Mouse (Mus musculus): ENCODE measurements around the gene Mpi. TPM values are rescaled to one million over a fixed set of nuclear protein-coding genes. Genes with fewer than 3 reads are reported as not detected.

Gene Mpi
- polyA plus RNA-seq, 1 experiment from 2014 or later = 31.8 TPM

DNA sequence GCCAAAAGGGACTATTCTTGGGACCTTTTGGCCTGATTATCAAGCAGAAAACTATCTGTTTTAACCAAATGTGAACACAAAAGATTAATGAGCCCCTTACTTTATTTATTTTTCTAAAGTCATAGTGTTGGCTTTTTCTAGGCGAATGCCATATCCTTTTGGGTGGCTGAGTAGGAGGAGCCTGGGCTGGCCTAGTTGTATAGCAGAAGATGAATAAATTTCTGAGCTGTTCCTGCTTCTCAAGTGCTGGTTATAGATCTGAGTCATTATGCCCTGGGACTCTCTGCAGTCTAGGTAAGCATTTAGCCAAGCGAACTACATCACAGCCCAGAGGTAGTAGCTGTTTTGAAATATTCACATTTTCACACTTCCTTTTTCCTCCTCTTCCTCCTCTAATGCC lies 27.0 kb downstream of the Mpi start:
- no peaks in the 10 kb centered on the region for H3K9me3 ChIP-seq (ENCODE audit: control insufficient read depth, low read depth, low read length)
- H3K27ac ChIP-seq (ENCODE audit: low read length) = no peak overlapping the region
- no peak overlapping the region for H3K9ac ChIP-seq (replicated peaks; ENCODE audit: low read depth, low read length)
- peaks cover 6% of the 10 kb centered on the region; the same call in 1 of the 2 replicates for H3K4me1 ChIP-seq (ENCODE audit: control insufficient read depth, insufficient read depth, low read length)
- no peak for ATAC-seq (ENCODE audit: insufficient number of reproducible peaks, insufficient read depth, low FRiP score, low read depth)
- no peak overlapping the region for H3K4me2 ChIP-seq (replicated peaks; ENCODE audit: low read depth, low read length)
- H3K27me3 ChIP-seq (ENCODE audit: control insufficient read depth, insufficient read depth, low read length) = no peaks in the 10 kb centered on the region
- H3K36me3 ChIP-seq (ENCODE audit: control insufficient read depth, insufficient read depth, low read length) = no peaks in the 10 kb centered on the region; the same call in 1 of the 2 replicates
- no peak overlapping the region for H3K4me3 ChIP-seq (ENCODE audit: low read depth, low read length)
- 70% methylated on average over 2 of the region's 2 CpGs for WGBS

DNA sequence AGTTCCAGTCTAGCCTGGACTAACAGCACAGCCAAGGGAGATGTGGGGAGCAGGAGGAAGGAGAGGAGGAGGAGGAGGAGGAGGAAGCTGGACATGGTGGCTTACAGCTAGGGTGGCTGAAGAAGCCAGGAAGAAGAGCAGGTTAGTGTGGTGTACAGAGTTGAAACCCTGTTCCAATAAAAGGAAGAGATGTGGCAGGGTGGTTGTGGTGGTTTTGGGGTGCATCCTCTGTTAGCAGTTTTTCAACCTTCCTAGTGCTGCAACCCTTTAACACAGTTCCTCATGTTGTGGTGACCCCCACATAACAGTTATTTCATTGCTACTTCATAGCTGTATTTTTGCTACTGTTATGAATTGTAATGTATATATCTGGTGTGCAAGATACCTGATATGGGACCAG lies 28.1 kb downstream of the Mpi start:
- Histone ChIP-seq H3K4me1 (ENCODE audit: control insufficient read depth, insufficient read depth, low read length) (peaks cover 6% of the 10 kb centered on the region; the same call in 1 of the 2 replicates), H3K4me2 (replicated peaks; ENCODE audit: low read depth, low read length) (no peak overlapping the region), H3K27me3 (ENCODE audit: control insufficient read depth, insufficient read depth, low read length) (no peaks in the 10 kb centered on the region), H3K4me3 (ENCODE audit: low read depth, low read length) (no peak overlapping the region), H3K36me3 (ENCODE audit: control insufficient read depth, insufficient read depth, low read length) (no peaks in the 10 kb centered on the region; the same call in 1 of the 2 replicates), H3K9ac (replicated peaks; ENCODE audit: low read depth, low read length) (no peak overlapping the region), H3K9me3 (ENCODE audit: control insufficient read depth, low read depth, low read length) (no peaks in the 10 kb centered on the region), H3K27ac (ENCODE audit: low read length) (no peak overlapping the region)
- no peak for ATAC-seq (ENCODE audit: insufficient number of reproducible peaks, insufficient read depth, low FRiP score, low read depth)

DNA sequence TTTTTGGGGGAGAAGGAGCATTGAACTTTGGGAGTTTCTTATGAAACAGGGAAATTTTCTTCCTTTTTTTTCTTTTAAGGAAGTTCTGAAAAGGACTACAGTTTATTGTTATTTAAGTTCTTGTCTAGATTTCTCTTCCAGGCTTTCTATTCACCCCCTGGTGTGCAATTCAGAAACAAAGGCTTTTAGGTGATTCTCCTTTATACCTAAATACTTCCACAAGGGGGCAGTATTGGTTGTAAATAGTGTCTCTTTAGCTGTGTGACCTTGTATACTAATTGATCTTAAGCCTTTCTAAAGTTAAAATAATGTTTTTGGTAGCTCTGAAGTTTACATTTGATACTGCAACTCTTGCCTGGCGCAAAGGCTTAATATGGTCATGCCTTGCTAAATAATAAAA lies 28.8 kb downstream of the Mpi start:
- 82% methylated on average over 1 of the region's 1 CpGs for WGBS
- Histone ChIP-seq H3K27me3 (ENCODE audit: control insufficient read depth, insufficient read depth, low read length) (no peaks in the 10 kb centered on the region), H3K36me3 (ENCODE audit: control insufficient read depth, insufficient read depth, low read length) (no peaks in the 10 kb centered on the region), H3K9me3 (ENCODE audit: control insufficient read depth, low read depth, low read length) (no peaks in the 10 kb centered on the region), H3K4me1 (ENCODE audit: control insufficient read depth, insufficient read depth, low read length) (peaks cover 6% of the 10 kb centered on the region; the same call in 1 of the 2 replicates), H3K4me3 (ENCODE audit: low read depth, low read length) (no peak overlapping the region), H3K27ac (ENCODE audit: low read length) (no peak overlapping the region), H3K9ac (replicated peaks; ENCODE audit: low read depth, low read length) (no peak overlapping the region), H3K4me2 (replicated peaks; ENCODE audit: low read depth, low read length) (no peak overlapping the region)
- no peak for ATAC-seq (ENCODE audit: insufficient number of reproducible peaks, insufficient read depth, low FRiP score, low read depth)

DNA sequence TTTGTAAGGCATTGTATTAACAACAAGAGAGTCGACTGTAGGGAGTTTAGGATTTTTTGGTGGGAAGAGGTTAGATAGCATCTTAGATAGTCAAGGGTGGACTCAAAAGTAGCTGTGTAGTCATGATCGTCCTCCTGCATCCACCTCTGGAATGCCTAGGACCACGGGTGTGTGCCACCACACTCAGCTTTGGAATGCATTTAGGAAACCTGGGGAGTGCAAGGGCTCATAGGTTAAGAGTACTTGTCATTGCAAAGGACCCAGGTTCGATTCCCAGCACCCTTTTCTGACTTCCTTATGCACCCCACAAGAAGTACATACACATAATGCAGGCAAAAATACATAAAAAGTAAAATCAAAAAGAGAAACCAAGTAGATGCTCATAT lies 29.7 kb downstream of the Mpi start:
- Histone ChIP-seq H3K4me3 (ENCODE audit: low read depth, low read length) (no peak overlapping the region), H3K4me2 (replicated peaks; ENCODE audit: low read depth, low read length) (peak overlapping the region; percentile 68; the same call in 1 of the 2 replicates), H3K27ac (ENCODE audit: low read length) (no peak overlapping the region), H3K9ac (replicated peaks; ENCODE audit: low read depth, low read length) (no peak overlapping the region), H3K9me3 (ENCODE audit: control insufficient read depth, low read depth, low read length) (no peaks in the 10 kb centered on the region), H3K27me3 (ENCODE audit: control insufficient read depth, insufficient read depth, low read length) (no peaks in the 10 kb centered on the region), H3K4me1 (ENCODE audit: control insufficient read depth, insufficient read depth, low read length) (peaks cover 6% of the 10 kb centered on the region; the same call in 1 of the 2 replicates), H3K36me3 (ENCODE audit: control insufficient read depth, insufficient read depth, low read length) (no peaks in the 10 kb centered on the region)
- 72% methylated on average over 4 of the region's 4 CpGs for whole genome bisulfite sequencing
- ATAC-seq (ENCODE audit: insufficient number of reproducible peaks, insufficient read depth, low FRiP score, low read depth) = no peak

DNA sequence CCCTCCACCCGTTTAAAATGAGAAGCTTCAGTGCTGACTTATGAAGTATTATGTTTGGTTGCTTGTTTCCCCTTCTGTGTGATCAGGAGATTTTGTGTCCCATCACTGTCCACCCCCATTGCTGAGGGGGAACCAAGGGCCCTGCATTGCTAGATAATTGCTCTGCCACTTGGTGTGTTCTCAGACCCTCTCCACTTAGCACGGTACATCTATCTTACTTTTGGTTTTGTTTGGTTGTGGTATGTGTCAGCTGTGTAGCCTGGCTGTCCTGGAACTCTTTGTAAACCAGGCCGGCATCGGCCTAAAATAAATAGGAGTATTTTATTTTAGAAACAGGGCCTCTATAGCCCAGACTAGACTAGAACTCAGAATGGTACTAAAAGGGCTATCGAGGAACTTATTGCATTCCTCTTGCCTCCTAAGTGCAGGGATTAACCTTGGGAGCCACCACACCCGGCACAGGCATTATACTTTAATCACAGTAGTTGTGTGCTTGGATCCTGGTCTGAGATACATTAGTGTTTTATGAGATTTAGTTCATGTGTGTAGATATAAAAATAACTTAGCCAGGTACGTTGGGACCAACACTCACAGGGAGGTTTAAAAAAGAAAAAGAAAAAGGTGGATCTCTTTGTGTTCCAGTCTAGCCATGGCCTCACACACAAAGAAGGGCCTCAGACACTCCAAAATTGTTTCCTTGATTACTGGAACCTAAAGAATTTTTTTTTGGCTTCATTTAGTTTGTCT lies 30.3 kb downstream of the Mpi start:
- no peaks in the 10 kb centered on the region for H3K27me3 ChIP-seq (ENCODE audit: control insufficient read depth, insufficient read depth, low read length)
- peak overlapping the region; percentile 67 for H3K9ac ChIP-seq (replicated peaks; ENCODE audit: low read depth, low read length)
- peak overlapping the region; percentile 68 for H3K4me2 ChIP-seq (replicated peaks; ENCODE audit: low read depth, low read length)
- ATAC-seq (ENCODE audit: insufficient number of reproducible peaks, insufficient read depth, low FRiP score, low read depth) = no peak
- no peaks in the 10 kb centered on the region for H3K36me3 ChIP-seq (ENCODE audit: control insufficient read depth, insufficient read depth, low read length)
- peak overlapping the region; percentile 57 for H3K4me3 ChIP-seq (ENCODE audit: low read depth, low read length)
- WGBS = 22% methylated on average over 7 of the region's 7 CpGs
- H3K27ac ChIP-seq (ENCODE audit: low read length) = no peak overlapping the region
- H3K4me1 ChIP-seq (ENCODE audit: control insufficient read depth, insufficient read depth, low read length) = peaks cover 6% of the 10 kb centered on the region; the same call in 1 of the 2 replicates
- H3K9me3 ChIP-seq (ENCODE audit: control insufficient read depth, low read depth, low read length) = no peaks in the 10 kb centered on the region

DNA sequence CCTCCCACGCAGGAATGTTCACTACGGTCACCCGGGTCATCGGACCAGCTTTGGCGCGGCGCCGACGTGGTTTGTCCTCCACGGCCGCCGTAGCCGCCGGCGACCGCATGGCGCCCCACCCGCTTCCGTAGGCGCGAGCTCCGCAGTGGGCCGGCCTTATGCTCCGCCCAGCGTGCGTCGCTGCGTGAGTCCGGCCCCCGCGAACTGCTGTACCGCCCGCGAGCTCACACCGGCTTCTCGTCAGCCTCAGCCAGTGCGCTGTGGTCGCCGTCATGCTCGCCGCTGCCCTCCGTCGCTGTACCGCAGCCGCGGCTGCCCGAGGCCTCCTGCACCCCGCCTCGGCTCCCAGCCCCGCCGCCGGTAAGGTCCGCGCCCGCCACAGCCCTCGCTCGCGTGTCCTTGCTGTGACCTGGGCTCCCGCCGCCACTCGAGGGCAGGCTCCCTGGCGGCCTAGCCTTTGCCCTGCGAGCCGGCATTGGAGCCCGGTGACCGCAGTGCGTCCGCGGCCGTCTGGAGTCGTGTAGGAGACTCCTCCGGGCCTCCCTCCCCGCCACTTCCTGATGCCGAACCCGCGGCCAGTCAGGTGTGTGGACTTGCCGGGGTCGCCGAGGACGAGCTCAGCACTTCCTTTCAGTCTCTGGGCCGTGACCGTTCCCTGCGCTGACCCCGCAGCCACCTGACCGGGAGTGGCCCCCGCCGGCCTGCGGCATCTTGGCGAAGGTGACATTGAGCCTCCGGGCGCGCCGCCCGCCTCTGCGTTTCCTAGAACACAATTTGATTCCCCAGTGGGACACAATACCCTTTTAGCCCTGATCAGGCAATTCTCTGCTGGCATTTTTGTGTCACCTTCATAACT lies 31.3 kb downstream of the Mpi start, which contains the start of gene Cox5a:
Cox5a (plus strand) TSS at position 219 of the 856 bp plus-strand sequence.
- H3K27ac ChIP-seq (ENCODE audit: low read length) = peak within 1 kb of the TSS; percentile 77
- peak; percentile 97 for ATAC-seq (ENCODE audit: insufficient number of reproducible peaks, insufficient read depth, low FRiP score, low read depth)
- H3K27me3 ChIP-seq (ENCODE audit: control insufficient read depth, insufficient read depth, low read length) = no peaks in the 10 kb centered on the region
- peak within 1 kb of the TSS; percentile 57 for H3K4me3 ChIP-seq (ENCODE audit: low read depth, low read length)
- H3K4me2 ChIP-seq (replicated peaks; ENCODE audit: low read depth, low read length) = peak within 1 kb of the TSS; percentile 68
- H3K36me3 ChIP-seq (ENCODE audit: control insufficient read depth, insufficient read depth, low read length) = no peaks in the 10 kb centered on the region
- under 1% methylated on average over 93 of the region's 95 CpGs for WGBS
- H3K9me3 ChIP-seq (ENCODE audit: control insufficient read depth, low read depth, low read length) = no peaks in the 10 kb centered on the region
- peaks cover 6% of the 10 kb centered on the region; the same call in 1 of the 2 replicates for H3K4me1 ChIP-seq (ENCODE audit: control insufficient read depth, insufficient read depth, low read length)
- H3K9ac ChIP-seq (replicated peaks; ENCODE audit: low read depth, low read length) = peak within 1 kb of the TSS; percentile 67

DNA sequence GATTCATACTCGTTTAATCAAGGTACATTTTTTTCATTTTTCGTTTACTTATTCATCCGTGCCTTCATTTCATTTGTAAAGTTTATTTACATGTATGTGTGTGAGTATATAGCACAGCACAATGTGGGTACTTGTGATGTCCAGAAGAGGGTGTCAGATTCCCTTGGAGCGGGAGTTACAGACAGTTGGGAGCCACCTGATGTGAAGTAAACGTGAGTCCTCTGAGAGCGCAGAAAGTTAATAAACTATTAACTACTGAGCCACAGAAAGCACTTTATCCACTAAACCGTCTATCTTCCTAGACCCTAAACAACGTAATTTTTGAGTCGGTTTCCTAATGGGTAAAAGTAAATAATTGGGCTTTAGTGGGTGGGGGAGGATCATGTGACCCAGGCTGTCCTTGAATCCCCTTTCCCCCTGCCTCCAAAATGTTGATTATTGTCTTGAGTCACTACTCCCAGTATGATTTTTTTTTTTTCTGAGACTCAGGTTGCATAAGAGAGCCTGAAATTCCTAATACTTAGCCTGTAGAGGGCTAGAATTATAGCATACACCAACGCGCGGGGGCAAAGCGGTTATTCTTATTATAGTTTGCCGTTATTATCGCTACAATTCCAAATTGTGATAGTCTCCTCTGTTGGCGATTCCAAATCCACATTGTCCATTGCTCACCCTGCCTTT lies 32.0 kb downstream of the Mpi start:
- Histone ChIP-seq H3K27ac (ENCODE audit: low read length) (0 out of 2 replicates have a peak overlapping the region, but pooled peaks have one; percentile 40), H3K4me3 (ENCODE audit: low read depth, low read length) (peak overlapping the region; percentile 57), H3K4me1 (ENCODE audit: control insufficient read depth, insufficient read depth, low read length) (peaks cover 6% of the 10 kb centered on the region; the same call in 1 of the 2 replicates), H3K36me3 (ENCODE audit: control insufficient read depth, insufficient read depth, low read length) (no peaks in the 10 kb centered on the region), H3K9me3 (ENCODE audit: control insufficient read depth, low read depth, low read length) (no peaks in the 10 kb centered on the region), H3K4me2 (replicated peaks; ENCODE audit: low read depth, low read length) (peak overlapping the region; percentile 36), H3K9ac (replicated peaks; ENCODE audit: low read depth, low read length) (peak overlapping the region; percentile 37; the same call in 1 of the 2 replicates), H3K27me3 (ENCODE audit: control insufficient read depth, insufficient read depth, low read length) (no peaks in the 10 kb centered on the region)
- WGBS = 23% methylated on average over 16 of the region's 16 CpGs
- ATAC-seq (ENCODE audit: insufficient number of reproducible peaks, insufficient read depth, low FRiP score, low read depth) = peak; percentile 40

DNA sequence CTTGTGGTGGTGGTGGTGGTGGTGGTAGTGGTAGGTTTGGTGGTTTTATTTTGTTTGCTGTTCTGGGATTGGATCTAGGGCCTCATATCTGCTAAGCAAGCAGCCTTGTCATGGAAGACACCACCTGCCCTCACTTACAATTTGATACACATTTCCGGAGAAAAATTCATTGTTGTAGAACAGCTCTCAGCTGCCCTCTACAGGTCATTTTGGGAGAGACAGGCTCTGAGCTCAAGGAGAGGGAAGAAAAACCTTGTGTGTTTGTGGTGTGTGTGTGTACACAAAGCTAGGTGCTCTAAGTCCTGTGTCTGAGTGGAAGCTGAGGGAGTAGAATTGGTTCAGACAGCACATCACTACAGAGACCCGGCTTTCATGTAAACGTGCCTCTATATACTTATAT lies 35.5 kb downstream of the Mpi start:
- no peak overlapping the region for H3K9ac ChIP-seq (replicated peaks; ENCODE audit: low read depth, low read length)
- H3K9me3 ChIP-seq (ENCODE audit: control insufficient read depth, low read depth, low read length) = no peaks in the 10 kb centered on the region
- no peak overlapping the region for H3K4me2 ChIP-seq (replicated peaks; ENCODE audit: low read depth, low read length)
- 6% methylated on average over 3 of the region's 3 CpGs for WGBS
- H3K27ac ChIP-seq (ENCODE audit: low read length) = no peak overlapping the region
- H3K27me3 ChIP-seq (ENCODE audit: control insufficient read depth, insufficient read depth, low read length) = no peaks in the 10 kb centered on the region
- ATAC-seq (ENCODE audit: insufficient number of reproducible peaks, insufficient read depth, low FRiP score, low read depth) = no peak
- H3K36me3 ChIP-seq (ENCODE audit: control insufficient read depth, insufficient read depth, low read length) = no peaks in the 10 kb centered on the region
- peaks cover 2% of the 10 kb centered on the region; the same call in 1 of the 2 replicates for H3K4me1 ChIP-seq (ENCODE audit: control insufficient read depth, insufficient read depth, low read length)
- H3K4me3 ChIP-seq (ENCODE audit: low read depth, low read length) = no peak overlapping the region

All from stomach, embryonic 14.5 days (tissue).